Mouse (Mus musculus) myocyte (in vitro differentiated cells): Measurements from ENCODE around the gene Lrrc20. TPM values are rescaled to one million over a fixed set of nuclear protein-coding genes. Genes with fewer than 3 reads are reported as not detected.
"Not testable (repeated sequence)": the region's sequence is repeated elsewhere in the genome, so short reads cannot be mapped to it uniquely, and the experiment has no call there.

Experiments used
- H3K27me3 ChIP-seq: one replicate; pipeline ENCODE4 v1.6.1; 2011; ENCODE audit not compliant: control insufficient read depth, insufficient read depth, insufficient read length
- H3K36me3 ChIP-seq: one replicate; pipeline ENCODE4 v1.6.1; 2011; ENCODE audit not compliant: control insufficient read depth, insufficient read depth
- H3K4me2 ChIP-seq: one replicate; pipeline ENCODE4 v1.6.1; 2011; ENCODE audit warnings: low read depth, control low read depth
- H3K4me3 ChIP-seq: one replicate; pipeline ENCODE4 v1.5.1; 2011; ENCODE audit warnings: mild to moderate bottlenecking, control low read depth, moderate library complexity
- H3K79me2 ChIP-seq: one replicate; pipeline ENCODE4 v1.6.1; 2011; ENCODE audit not compliant: control insufficient read depth, insufficient read depth
- H3ac ChIP-seq: one replicate; pipeline ENCODE4 v1.6.1; 2011; ENCODE audit not compliant: control insufficient read depth, insufficient read length
- CEBPB ChIP-seq: IDR thresholded peaks from 2 replicates; pipeline ENCODE4 v1.6.1; 2011; ENCODE audit warnings: mild to moderate bottlenecking, moderate library complexity; ENCODE audit not compliant: poor library complexity, insufficient read depth, severe bottlenecking
- E2F4 ChIP-seq: IDR thresholded peaks from one replicate; pipeline ENCODE4 v1.6.1; 2011; ENCODE audit warnings: mild to moderate bottlenecking, control low read depth, moderate library complexity; ENCODE audit not compliant: insufficient read depth
- MAX ChIP-seq: IDR thresholded peaks from one replicate; pipeline ENCODE4 v1.6.1; 2011; ENCODE audit warnings: low read depth, mild to moderate bottlenecking, control low read depth
- MYOD1 ChIP-seq, 3 experiments: IDR thresholded peaks; one replicate each; pipeline ENCODE4 v1.6.1; 2011; ENCODE audit warnings: control low read depth in 2 of 3, low read depth in 2 of 3, mild to moderate bottlenecking in 2 of 3, moderate library complexity in 1 of 3; ENCODE audit not compliant: insufficient read length in 2 of 3, control insufficient read depth in 1 of 3
- MYOG ChIP-seq, 3 experiments: IDR thresholded peaks; one replicate each; pipeline ENCODE4 v1.6.1; 2011; ENCODE audit warnings: control low read depth in 2 of 3, low read depth in 2 of 3, mild to moderate bottlenecking in 2 of 3; ENCODE audit not compliant: insufficient read length in 2 of 3, control insufficient read depth in 1 of 3, insufficient read depth in 1 of 3
- POLR2A ChIP-seq: IDR thresholded peaks from one replicate; pipeline ENCODE4 v1.6.1; 2011; ENCODE audit warnings: low read depth, mild to moderate bottlenecking, control low read depth, moderate library complexity; ENCODE audit not compliant: insufficient read length
- POLR2AphosphoS2 ChIP-seq: IDR thresholded peaks from one replicate; pipeline ENCODE4 v1.6.1; 2011; ENCODE audit warnings: low read depth, control low read depth; ENCODE audit not compliant: insufficient read length
- REST ChIP-seq: IDR thresholded peaks from one replicate; pipeline ENCODE4 v1.6.1; 2011; ENCODE audit warnings: mild to moderate bottlenecking, control low read depth, moderate library complexity; ENCODE audit not compliant: insufficient read depth, insufficient read length
- SRF ChIP-seq: IDR thresholded peaks from one replicate; pipeline ENCODE4 v1.6.1; 2011; ENCODE audit warnings: low read depth; ENCODE audit not compliant: control insufficient read depth, insufficient read length
- TCF12 ChIP-seq: IDR thresholded peaks from one replicate; pipeline ENCODE4 v1.6.1; 2011; ENCODE audit warnings: mild to moderate bottlenecking, control low read depth; ENCODE audit not compliant: poor library complexity, insufficient read depth, severe bottlenecking
- TCF3 ChIP-seq: IDR thresholded peaks from one replicate; pipeline ENCODE4 v1.6.1; 2011; ENCODE audit warnings: low read depth, control low read depth; ENCODE audit not compliant: insufficient read length
- USF1 ChIP-seq: IDR thresholded peaks from one replicate; pipeline ENCODE4 v1.6.1; 2011; ENCODE audit warnings: low read depth, mild to moderate bottlenecking, control low read depth, moderate library complexity
- polyA plus RNA-seq: library from polyadenylated mRNA; unstranded; fragments of >200 nt; fragmentation: generic; extraction: Trizol; gene quantifications from one replicate; pipeline ENCODE4 v1.2.1, GENCODE M21; 2012; ENCODE audit warnings: missing spikeins

Lrrc20 gene
- polyA plus RNA-seq, 1 experiment, result 20.4 TPM

DNA sequence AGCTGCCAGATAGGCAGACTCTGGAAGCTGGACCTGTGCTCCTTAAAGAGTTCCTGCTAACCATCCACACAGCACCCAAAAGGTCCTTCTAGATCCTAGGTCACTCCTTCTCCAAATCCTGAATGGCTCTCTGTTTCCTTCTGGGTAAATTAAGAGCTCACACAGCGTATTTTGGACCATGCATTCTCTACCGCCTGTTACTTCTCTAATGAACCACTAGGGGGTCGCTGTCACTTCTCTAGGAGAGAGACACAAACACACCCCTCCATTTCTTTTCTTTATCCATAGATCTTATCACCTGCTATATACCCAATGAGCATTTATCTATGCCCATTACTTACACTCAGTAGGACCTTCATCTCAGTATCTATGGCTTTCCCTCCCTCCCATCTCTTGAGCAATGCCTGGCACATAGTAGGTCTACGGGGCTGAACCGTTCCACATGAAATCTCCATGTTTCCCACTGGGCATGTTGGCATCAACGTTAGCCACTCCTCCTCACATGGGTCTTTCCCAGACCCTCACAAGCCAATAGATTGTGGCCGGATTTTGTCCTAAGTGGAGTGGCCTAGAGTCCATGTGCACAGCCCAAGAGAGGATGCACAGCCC lies 111.7 kb downstream of the Lrrc20 start:
- Histone ChIP-seq H3K36me3 (no peaks in the 10 kb centered on the region), H3K27me3 (peaks cover 9% of the 10 kb centered on the region), H3K4me2 (no peak overlapping the region), H3ac (no peak overlapping the region), H3K4me3 (no peak overlapping the region), H3K79me2 (no peaks in the 10 kb centered on the region)
- TF ChIP-seq USF1 (no peak), MYOG (IDR thresholded peaks at IDR 0.05; ENCODE audit: control insufficient read depth in 1 of 3, insufficient read depth in 1 of 3, insufficient read length in 2 of 3, low read depth in 2 of 3) (no peak), CEBPB (no peak), POLR2A (no peak), REST (no peak), SRF (no peak), MYOD1 (IDR thresholded peaks at IDR 0.05; ENCODE audit: control insufficient read depth in 1 of 3, insufficient read length in 2 of 3, low read depth in 2 of 3) (no peak), TCF3 (no peak), POLR2AphosphoS2 (no peak), MAX (no peak), TCF12 (no peak), E2F4 (no peak)

- TF ChIP-seq MYOD1 (IDR thresholded peaks at IDR 0.05; ENCODE audit: control insufficient read depth in 1 of 3, insufficient read length in 2 of 3, low read depth in 2 of 3), result no peak
- no peak overlapping the region for H3ac ChIP-seq
- H3K4me3 ChIP-seq, result no peak overlapping the region
- H3K79me2 ChIP-seq, result no peaks in the 10 kb centered on the region
- H3K36me3 ChIP-seq, result no peaks in the 10 kb centered on the region
- H3K4me2 ChIP-seq, result no peak overlapping the region
- H3K27me3 ChIP-seq, result peaks cover 63% of the 10 kb centered on the region
Measured at GRCm38 (mm10) chr10:61597991-61598390, 122.4 kb downstream of the Lrrc20 start.

- Histone ChIP-seq H3K79me2 (no peaks in the 10 kb centered on the region), H3ac (no peak overlapping the region), H3K36me3 (no peaks in the 10 kb centered on the region), H3K4me2 (no peak overlapping the region), H3K27me3 (peaks cover 61% of the 10 kb centered on the region), H3K4me3 (no peak overlapping the region)
- TF ChIP-seq MYOG (IDR thresholded peaks at IDR 0.05; ENCODE audit: control insufficient read depth in 1 of 3, insufficient read depth in 1 of 3, insufficient read length in 2 of 3, low read depth in 2 of 3), result peak in 1 of 3 experiments; percentile 14
- TF ChIP-seq MYOD1 (IDR thresholded peaks at IDR 0.05; ENCODE audit: control insufficient read depth in 1 of 3, insufficient read length in 2 of 3, low read depth in 2 of 3), result peak in 1 of 3 experiments; percentile 31
- no peak for TF ChIP-seq SRF
Measured at GRCm38 (mm10) chr10:61599556-61600114, 124.0 kb downstream of the Lrrc20 start.

GRCm38 (mm10) chr10:61602283-61603033 lies 126.9 kb downstream of the Lrrc20 start:
- TF ChIP-seq POLR2AphosphoS2 (no peak), MAX (no peak), MYOG (IDR thresholded peaks at IDR 0.05; ENCODE audit: control insufficient read depth in 1 of 3, insufficient read depth in 1 of 3, insufficient read length in 2 of 3, low read depth in 2 of 3) (no peak), TCF12 (no peak), TCF3 (no peak), REST (no peak), MYOD1 (IDR thresholded peaks at IDR 0.05; ENCODE audit: control insufficient read depth in 1 of 3, insufficient read length in 2 of 3, low read depth in 2 of 3) (no peak), E2F4 (no peak), POLR2A (no peak), CEBPB (no peak), SRF (no peak), USF1 (no peak)
- Histone ChIP-seq H3K4me3 (no peak overlapping the region), H3K79me2 (no peaks in the 10 kb centered on the region), H3K36me3 (no peaks in the 10 kb centered on the region), H3ac (no peak overlapping the region), H3K4me2 (peak overlapping the region; percentile 59), H3K27me3 (peaks cover 42% of the 10 kb centered on the region)

DNA sequence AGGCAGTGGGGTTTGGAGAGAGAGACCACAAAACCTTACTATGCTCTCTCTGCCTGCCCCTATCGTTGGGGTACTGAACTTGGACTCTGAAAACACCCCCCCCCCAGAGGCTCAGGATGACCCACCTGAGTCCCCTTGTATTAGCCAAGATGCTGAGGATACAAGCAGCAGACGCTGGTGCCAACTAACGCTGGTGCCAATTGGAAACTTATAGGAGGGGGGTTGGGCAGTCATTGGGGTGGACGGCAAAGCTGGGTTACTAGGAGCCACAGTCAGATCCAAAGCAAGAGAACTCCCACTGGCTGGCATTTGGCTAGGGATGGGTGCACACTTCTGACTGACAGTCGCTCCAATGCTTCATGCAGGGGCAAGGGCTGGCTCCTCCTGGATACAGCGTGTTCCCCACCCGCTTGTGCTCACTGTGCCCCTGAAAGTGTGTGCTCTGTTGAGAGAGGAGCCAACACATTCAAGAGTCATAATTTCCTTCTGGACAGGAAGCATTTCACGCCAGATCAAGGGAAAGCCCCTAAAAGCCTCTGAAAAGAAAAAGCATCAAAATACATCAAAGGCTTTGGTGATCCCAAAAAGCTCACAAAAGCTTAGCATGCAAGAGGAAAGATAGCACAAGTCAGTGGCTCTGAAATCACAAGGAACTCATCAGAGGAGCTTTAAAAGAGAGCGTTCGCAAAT lies 128.9 kb downstream of the Lrrc20 start:
- no peak for TF ChIP-seq SRF
- no peak for TF ChIP-seq POLR2A
- TF ChIP-seq USF1, result no peak
- no peak for TF ChIP-seq MYOD1 (IDR thresholded peaks at IDR 0.05; ENCODE audit: control insufficient read depth in 1 of 3, insufficient read length in 2 of 3, low read depth in 2 of 3)
- no peak for TF ChIP-seq POLR2AphosphoS2
- no peak for TF ChIP-seq TCF12
- TF ChIP-seq MYOG (IDR thresholded peaks at IDR 0.05; ENCODE audit: control insufficient read depth in 1 of 3, insufficient read depth in 1 of 3, insufficient read length in 2 of 3, low read depth in 2 of 3), result no peak
- no peak for TF ChIP-seq MAX
- no peak for TF ChIP-seq TCF3
- no peak for TF ChIP-seq CEBPB
- no peak for TF ChIP-seq REST
- no peak for TF ChIP-seq E2F4

GRCm38 (mm10) chr10:61605381-61605780 lies 129.8 kb downstream of the Lrrc20 start:
- not testable (repeated sequence) for H3ac ChIP-seq, H3K4me2 ChIP-seq, H3K4me3 ChIP-seq, H3K79me2 ChIP-seq, H3K36me3 ChIP-seq
- peaks cover 24% of the 10 kb centered on the region for H3K27me3 ChIP-seq

More for the DNA sequence above, 128.9 kb downstream of the Lrrc20 start:
- Histone ChIP-seq H3K4me3 (no peak overlapping the region), H3K79me2 (no peaks in the 10 kb centered on the region), H3K4me2 (no peak overlapping the region), H3K27me3 (peaks cover 28% of the 10 kb centered on the region), H3ac (no peak overlapping the region), H3K36me3 (no peaks in the 10 kb centered on the region)
